8 mouse cellular contexts compared by ENCODE assay signal in the genomic region with DNA sequence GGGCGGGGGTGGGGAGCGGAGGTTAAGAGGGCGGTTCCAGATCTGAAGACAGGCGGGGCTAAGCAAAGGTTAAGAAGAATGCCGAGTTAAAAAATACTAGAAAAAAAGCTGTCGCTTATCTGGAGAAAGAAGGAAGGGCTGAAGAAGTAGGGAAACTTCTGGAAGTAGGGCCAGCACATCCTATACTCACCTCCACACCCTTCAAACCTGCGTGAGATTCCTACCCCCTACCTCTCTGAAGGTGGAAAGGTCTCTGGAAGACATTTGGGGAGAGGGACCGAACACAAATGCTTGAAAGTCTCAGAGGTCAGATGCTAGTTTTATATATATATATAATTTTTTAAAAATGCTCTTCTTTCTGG. TPM values are rescaled to one million over a fixed set of nuclear protein-coding genes. Genes with fewer than 3 reads are reported as not detected.
DNase-seq lines count a peak whose midpoint lies in the region; ATAC-seq and TF ChIP-seq lines count a peak whose summit lies in the region.

No protein-coding gene starts in this region.

- no peak for TF ChIP-seq RAD21 in CH12.LX (IDR thresholded peaks at IDR 0.05; ENCODE audit: low read depth, low read length)

- dilution Hi-C loops in CH12.LX (cut with MboI; ENCODE audit: extremely low pct_ligation_motif_present, extremely low pct_unique_long_range_greater_than_20kb, low sequenced_read_pairs) = no loop called here

- H3K9ac ChIP-seq in heart, embryonic 12.5 days = no peak overlapping the region
- peak overlapping the region; percentile 30 for H3K9ac ChIP-seq in CH12.LX (ENCODE audit: insufficient read depth, low read depth)
- peak overlapping the region; percentile 59; the same call in 1 of the 2 replicates for H3K9ac ChIP-seq in forebrain, embryonic 14.5 days (ENCODE audit: low read length)
- no peak overlapping the region for H3K9ac ChIP-seq in liver, embryonic 14.5 days (replicated peaks)

- TF ChIP-seq CTCF in CH12.LX (conservative IDR thresholded peaks at IDR 0.05 in 1 of 2, IDR thresholded peaks at IDR 0.05 in 1 of 2; ENCODE audit: low read depth in 2 of 2, low read length in 2 of 2) = no peak
- TF ChIP-seq CTCF in liver, embryonic 14.5 days (IDR thresholded peaks at IDR 0.05; ENCODE audit: low read depth) = no peak

- no peak for DNase-seq in heart, postnatal 14 days
- no peak for DNase-seq in CH12.LX (ENCODE audit: extremely low read depth)
- no peak for DNase-seq in forebrain, embryonic 14.5 days (ENCODE audit: low spot score)
- DNase-seq in liver, embryonic 14.5 days (ENCODE audit: low read depth in 3 of 3, low spot score in 3 of 3) = no peak
- no peak for DNase-seq in frontal cortex, postnatal 36 days (ENCODE audit: low spot score in 2 of 2)
- DNase-seq in left cerebral cortex, postnatal 4 days = no peak
- no peak for DNase-seq in frontal cortex, postnatal 25 days (ENCODE audit: low spot score in 2 of 2)

- peak overlapping the region; percentile 73 for H3K4me2 ChIP-seq in heart, embryonic 12.5 days
- peak overlapping the region; percentile 90 for H3K4me2 ChIP-seq in CH12.LX (ENCODE audit: insufficient read depth, low read depth, poor library complexity, severe bottlenecking)
- peak overlapping the region; percentile 70 for H3K4me2 ChIP-seq in forebrain, embryonic 14.5 days (ENCODE audit: low read length)
- H3K4me2 ChIP-seq in liver, embryonic 14.5 days (ENCODE audit: low read depth) = peak overlapping the region; percentile 91

- intact Hi-C loops in heart, postnatal 14 days (cut with DNase I) = no loop called here
- intact Hi-C loops in left cerebral cortex, postnatal 4 days (cut with DNase I) = no loop called here

- no peaks in the 10 kb centered on the region for H3K9me3 ChIP-seq in heart, embryonic 12.5 days (replicated peaks)
- no peaks in the 10 kb centered on the region for H3K9me3 ChIP-seq in CH12.LX (replicated peaks; ENCODE audit: low read length)
- H3K9me3 ChIP-seq in forebrain, embryonic 14.5 days (replicated peaks; ENCODE audit: control insufficient read depth, low read length) = no peaks in the 10 kb centered on the region
- no peaks in the 10 kb centered on the region for H3K9me3 ChIP-seq in liver, embryonic 14.5 days (ENCODE audit: control insufficient read depth, low read length)

- no peak overlapping the region for H3K27ac ChIP-seq in heart, embryonic 12.5 days (ENCODE audit: poor library complexity, severe bottlenecking)
- no peak overlapping the region for H3K27ac ChIP-seq in CH12.LX (ENCODE audit: insufficient read depth, low read depth)
- H3K27ac ChIP-seq in forebrain, embryonic 14.5 days (ENCODE audit: low read depth, low read length) = no peak overlapping the region
- H3K27ac ChIP-seq in liver, embryonic 14.5 days = no peak overlapping the region

- ATAC-seq in heart, embryonic 12.5 days (ENCODE audit: insufficient number of reproducible peaks, low FRiP score) = no peak
- no peak for ATAC-seq in forebrain, embryonic 14.5 days
- ATAC-seq in liver, embryonic 14.5 days (ENCODE audit: insufficient read depth) = no peak

- TF ChIP-seq EP300 in CH12.LX (IDR thresholded peaks at IDR 0.05; ENCODE audit: low read length) = no peak
- no peak for TF ChIP-seq EP300 in liver, embryonic 14.5 days (IDR thresholded peaks at IDR 0.05; ENCODE audit: low read depth)

- H3K79me2 ChIP-seq in CH12.LX (replicated peaks; ENCODE audit: control insufficient read depth, extremely low read depth, insufficient read depth, poor library complexity, severe bottlenecking) = no peaks in the 10 kb centered on the region

- in situ Hi-C loops in CH12.LX (cut with MboI; ENCODE audit: low pct_ligation_motif_present, low pct_unique_long_range_greater_than_20kb, low sequenced_read_pairs) = no loop called here

- H3K4me3 ChIP-seq in heart, embryonic 12.5 days = peak overlapping the region; percentile 62
- H3K4me3 ChIP-seq in CH12.LX (replicated peaks in 1 of 3; ENCODE audit: low read depth in 2 of 3, low read length in 2 of 3, poor library complexity in 1 of 3) = peak overlapping the region; percentile 23 to 65 (median 48)
- peak overlapping the region; percentile 45 for H3K4me3 ChIP-seq in forebrain, embryonic 14.5 days (ENCODE audit: low read depth, low read length)
- peak overlapping the region in 1 of 2 experiments; percentile 69; a peak in 2 of 4 replicates for H3K4me3 ChIP-seq in liver, embryonic 14.5 days (ENCODE audit: insufficient read depth in 1 of 2, low read depth in 2 of 2, low read length in 2 of 2)

- H3K27me3 ChIP-seq in heart, embryonic 12.5 days (replicated peaks) = no peaks in the 10 kb centered on the region
- peaks cover 3% of the 10 kb centered on the region for H3K27me3 ChIP-seq in CH12.LX (replicated peaks)
- no peaks in the 10 kb centered on the region for H3K27me3 ChIP-seq in forebrain, embryonic 14.5 days (replicated peaks; ENCODE audit: control insufficient read depth, insufficient read depth, low read length)
- no peaks in the 10 kb centered on the region for H3K27me3 ChIP-seq in liver, embryonic 14.5 days (ENCODE audit: control insufficient read depth, insufficient read depth, low read length)

- TF ChIP-seq POLR2A in CH12.LX (IDR thresholded peaks at IDR 0.05; ENCODE audit: low read depth, low read length) = no peak

- 15% methylated on average over 8 of the region's 8 CpGs for WGBS in heart, embryonic 12.5 days
- WGBS in forebrain, embryonic 14.5 days = 7% methylated on average over 8 of the region's 8 CpGs
- 12% methylated on average over 8 of the region's 8 CpGs for WGBS in liver, embryonic 14.5 days (ENCODE audit: insufficient replicate concordance)

- H3K4me1 ChIP-seq in heart, embryonic 12.5 days (replicated peaks) = peaks cover 7% of the 10 kb centered on the region; the same call in 1 of the 2 replicates
- peaks cover 4 to 24% of the 10 kb centered on the region in 2 experiments; a peak in 3 of 4 replicates for H3K4me1 ChIP-seq in CH12.LX (ENCODE audit: control insufficient read depth in 1 of 2, insufficient read depth in 2 of 2)
- peaks cover 2% of the 10 kb centered on the region; the same call in 1 of the 2 replicates for H3K4me1 ChIP-seq in forebrain, embryonic 14.5 days (ENCODE audit: control insufficient read depth, insufficient read depth, low read length)
- H3K4me1 ChIP-seq in liver, embryonic 14.5 days (replicated peaks; ENCODE audit: control insufficient read depth in 2 of 2, insufficient read depth in 2 of 2, low read length in 1 of 2) = peaks cover 7 to 8% of the 10 kb centered on the region in 2 experiments; a peak in 3 of 4 replicates

- H3K36me3 ChIP-seq in heart, embryonic 12.5 days = no peaks in the 10 kb centered on the region
- peaks cover 0 to 29% of the 10 kb centered on the region in 2 experiments for H3K36me3 ChIP-seq in CH12.LX (replicated peaks in 1 of 2; ENCODE audit: control insufficient read depth in 1 of 2, insufficient read depth in 1 of 2, low read length in 1 of 2)
- H3K36me3 ChIP-seq in forebrain, embryonic 14.5 days (ENCODE audit: control insufficient read depth, insufficient read depth, low read length) = no peaks in the 10 kb centered on the region
- no peaks in the 10 kb centered on the region for H3K36me3 ChIP-seq in liver, embryonic 14.5 days (replicated peaks; ENCODE audit: control insufficient read depth, insufficient read depth, low read depth)

TF ChIP-seq in CH12.LX, 34 proteins besides CTCF, POLR2A, EP300 and RAD21:
- TF ChIP-seq USF1 (IDR thresholded peaks at IDR 0.05; ENCODE audit: low read depth, low read length) = no peak
- TF ChIP-seq MXI1 (IDR thresholded peaks at IDR 0.05; ENCODE audit: low read depth, low read length) = no peak
- TF ChIP-seq JUN (IDR thresholded peaks at IDR 0.05; ENCODE audit: insufficient read depth, low read depth, low read length) = no peak
- no peak for TF ChIP-seq MAZ (IDR thresholded peaks at IDR 0.05; ENCODE audit: low read depth, low read length)
- no peak for TF ChIP-seq TCF12 (IDR thresholded peaks at IDR 0.05; ENCODE audit: low read depth, low read length)
- TF ChIP-seq CHD2 (IDR thresholded peaks at IDR 0.05; ENCODE audit: low read length) = no peak
- TF ChIP-seq NRF1 (IDR thresholded peaks at IDR 0.05; ENCODE audit: low read depth, low read length) = no peak
- no peak for TF ChIP-seq BHLHE40 (IDR thresholded peaks at IDR 0.05; ENCODE audit: low read depth, low read length)

RNA-seq across cellular contexts. Expression of gene Pctp, which starts 0.3 kb away (rescaled TPM):
- 18.1 and 19.9 TPM in 2 replicates for polyA plus RNA-seq in heart, embryonic 12.5 days (2016; fragmentation: Nextera tagmentation; extraction: Ambion mirVana)
- total RNA-seq in heart, postnatal 14 days (2021) = 1 to 10 TPM; 4.0 to 4.1 TPM
- 23.0 and 24.6 TPM in 2 replicates for total RNA-seq in CH12.LX (2012; rRNA removed)
- 26.0 and 28.0 TPM in 2 replicates for total RNA-seq in CH12.LX (2014; rRNA removed)
- 31.5 and 31.8 TPM in 2 replicates for polyA plus RNA-seq in CH12.LX (2012; ENCODE audit: insufficient read length, low read depth)
- polyA plus RNA-seq in forebrain, embryonic 14.5 days (2014; fragmentation: Nextera tagmentation; extraction: Ambion mirVana) = 0.48 and 0.80 TPM in 2 replicates
- 3.6 and 5.1 TPM in 2 replicates for polyA plus RNA-seq in liver, embryonic 14.5 days (2012; rRNA removed)
- polyA plus RNA-seq in liver, embryonic 14.5 days (2014; fragmentation: Nextera tagmentation; extraction: Ambion mirVana) = 4.3 TPM in 2 replicates
- total RNA-seq in left cerebral cortex, postnatal 4 days (2021) = under 1 TPM; 0.74 to 0.76 TPM

RNA-seq across cellular contexts. Expression of gene Tmem100, which starts 27.2 kb away (rescaled TPM):
- polyA plus RNA-seq in heart, embryonic 12.5 days (2016; fragmentation: Nextera tagmentation; extraction: Ambion mirVana) = 15.9 and 17.1 TPM in 2 replicates
- total RNA-seq in heart, postnatal 14 days (2021) = 10 to 100 TPM; 28.2 to 32.1 TPM
- 0.17 and 0.30 TPM in 2 replicates for total RNA-seq in CH12.LX (2012; rRNA removed)
- total RNA-seq in CH12.LX (2014; rRNA removed) = 1.0 and 1.2 TPM in 2 replicates
- 3.5 and 3.6 TPM in 2 replicates for polyA plus RNA-seq in CH12.LX (2012; ENCODE audit: insufficient read length, low read depth)
- polyA plus RNA-seq in forebrain, embryonic 14.5 days (2014; fragmentation: Nextera tagmentation; extraction: Ambion mirVana) = 6.7 and 7.6 TPM in 2 replicates
- polyA plus RNA-seq in liver, embryonic 14.5 days (2012; rRNA removed) = 0.13 TPM in 2 replicates
- 0.18 and 0.24 TPM in 2 replicates for polyA plus RNA-seq in liver, embryonic 14.5 days (2014; fragmentation: Nextera tagmentation; extraction: Ambion mirVana)
- total RNA-seq in left cerebral cortex, postnatal 4 days (2021) = 10 to 100 TPM; 11.9 to 12.7 TPM

Comparison
In these comparisons a context has a peak if more than half of its experiments do, and no peak if none do; other contexts are left out.
1. H3K9ac ChIP-seq: peak in CH12.LX (single experiment) and forebrain, embryonic 14.5 days (single experiment); none in heart, embryonic 12.5 days (single experiment) and liver, embryonic 14.5 days (single experiment).
2. Peak in every context shown above with its lines, with median percentiles within 50 percentile points of each other: H3K4me2 ChIP-seq.